Mouse (Mus musculus) cerebellum, adult 2 months (tissue): ENCODE measurements around the gene Nfe2l2.

Experiments
- CTCF ChIP-seq: fragments of 200-500 bp; IDR thresholded peaks from 2 replicates; pipeline ENCODE4 v1.5.1; 2011; ENCODE audit warnings: low read depth, mild to moderate bottlenecking, control low read depth, low read length, moderate library complexity, borderline replicate concordance; ENCODE audit not compliant: insufficient read depth
- POLR2A ChIP-seq: fragments of 200-500 bp; IDR thresholded peaks from 2 replicates; pipeline ENCODE4 v1.6.1; 2011; ENCODE audit warnings: low read length, control low read depth, borderline replicate concordance; ENCODE audit not compliant: insufficient read depth

DNA sequence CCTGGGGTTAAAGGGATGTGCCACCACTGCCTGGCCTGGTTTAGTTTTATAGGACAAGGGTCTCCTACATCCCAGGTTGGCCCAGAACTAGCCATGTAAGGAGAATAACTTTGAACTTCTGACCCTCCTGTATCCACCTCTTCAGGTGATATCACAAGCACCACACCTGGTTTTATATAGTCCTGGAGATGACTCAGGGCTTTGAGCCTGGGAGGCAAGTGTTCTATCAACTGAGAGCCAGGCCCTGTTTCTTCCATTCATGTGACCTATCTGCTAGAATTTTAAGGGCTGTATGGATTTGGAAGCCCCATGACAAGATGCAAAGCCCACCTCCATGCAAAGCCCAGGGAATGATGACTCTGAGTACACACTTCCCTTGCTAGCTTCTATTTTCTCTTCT is 51.3 kb downstream of the Nfe2l2 start:
- TF ChIP-seq CTCF (no peak), POLR2A (no peak)
